Mouse (Mus musculus) E14TG2a.4 (cell line): ENCODE data around the gene Kat14.
A peak's percentile ranks its signal among the peaks of the same experiment; 100 is the strongest.

ENCODE experiments used
- H3K27me3 ChIP-seq: 2 replicates; pipeline ENCODE4 v1.6.1; 2014; ENCODE audit warnings: low read length, control low read depth; ENCODE audit not compliant: insufficient read depth
- H3K36me3 ChIP-seq: 2 replicates; pipeline ENCODE4 v1.6.1; 2014; ENCODE audit warnings: low read length, control low read depth; ENCODE audit not compliant: insufficient read depth
- H3K4me1 ChIP-seq: replicated peaks from 2 replicates; pipeline ENCODE4 v1.6.1; 2014; ENCODE audit warnings: low read depth, low read length, control low read depth
- H3K4me3 ChIP-seq: replicated peaks from 2 replicates; pipeline ENCODE4 v1.5.1; 2014; ENCODE audit warnings: mild to moderate bottlenecking, low read length
- H3K9me3 ChIP-seq: 2 replicates; pipeline ENCODE4 v1.6.1; 2014; ENCODE audit warnings: low read length, control low read depth
- CTCF ChIP-seq: conservative IDR thresholded peaks from 2 replicates; pipeline ENCODE4 v1.5.1; 2014; ENCODE audit warnings: low read length
- NANOG ChIP-seq: IDR thresholded peaks from 2 replicates; pipeline ENCODE4 v1.6.1; 2014; ENCODE audit warnings: borderline replicate concordance, low read length, mixed read lengths
- POU5F1 ChIP-seq: IDR thresholded peaks from 2 replicates; pipeline ENCODE4 v1.6.1; 2014; ENCODE audit warnings: low read length, borderline replicate concordance

Kat14 gene

DNA sequence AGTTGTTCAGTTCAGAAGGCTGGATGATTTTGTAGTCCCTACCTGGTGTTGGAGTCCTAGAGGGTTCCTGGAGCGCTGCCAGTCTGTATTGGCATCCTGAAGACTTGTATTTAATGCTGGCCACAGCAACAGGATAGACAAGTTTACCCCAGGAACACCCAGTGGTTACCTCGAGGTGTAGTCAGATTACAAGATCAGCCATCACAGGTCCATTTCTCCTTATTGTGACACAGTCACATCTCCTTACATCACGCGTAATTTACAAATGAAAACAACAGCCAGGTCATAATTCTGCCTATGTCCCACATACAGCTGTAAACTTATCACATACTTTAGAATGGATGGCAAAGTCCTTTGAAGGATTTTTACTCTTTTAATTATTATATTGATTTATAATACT, 40.3 kb downstream of the Kat14 start:
- Histone ChIP-seq H3K4me1 (peaks cover 34% of the 10 kb centered on the region), H3K9me3 (no peaks in the 10 kb centered on the region), H3K4me3 (no peak overlapping the region), H3K27me3 (no peaks in the 10 kb centered on the region), H3K36me3 (peaks cover 57% of the 10 kb centered on the region)
- TF ChIP-seq CTCF = no peak
- TF ChIP-seq NANOG = no peak
- no peak for TF ChIP-seq POU5F1

DNA sequence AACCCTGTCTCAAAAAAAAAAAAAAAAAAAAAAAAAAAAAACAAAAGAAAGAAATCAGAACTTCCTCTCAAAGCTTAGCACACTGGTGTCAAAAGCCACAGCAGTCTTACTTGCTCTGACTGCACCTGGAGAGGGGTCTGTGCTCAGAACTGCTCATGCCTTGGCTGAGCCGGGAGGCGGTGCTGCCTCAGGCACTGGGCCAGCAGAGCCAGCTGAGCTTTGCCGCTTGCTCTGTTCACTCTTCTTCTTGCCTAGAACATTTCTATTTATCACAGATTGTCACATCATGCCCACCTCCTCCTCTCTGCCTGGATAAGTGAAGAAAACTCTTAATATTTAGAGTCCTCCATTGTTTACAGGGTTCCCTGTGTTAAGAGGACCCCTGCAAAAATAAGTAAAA, 41.8 kb downstream of the Kat14 start:
- H3K9me3 ChIP-seq = no peaks in the 10 kb centered on the region
- TF ChIP-seq NANOG (no peak), POU5F1 (no peak), CTCF (no peak)
- peaks cover 43% of the 10 kb centered on the region for H3K36me3 ChIP-seq
- H3K27me3 ChIP-seq = no peaks in the 10 kb centered on the region
- no peak overlapping the region for H3K4me3 ChIP-seq
- peaks cover 27% of the 10 kb centered on the region for H3K4me1 ChIP-seq

DNA sequence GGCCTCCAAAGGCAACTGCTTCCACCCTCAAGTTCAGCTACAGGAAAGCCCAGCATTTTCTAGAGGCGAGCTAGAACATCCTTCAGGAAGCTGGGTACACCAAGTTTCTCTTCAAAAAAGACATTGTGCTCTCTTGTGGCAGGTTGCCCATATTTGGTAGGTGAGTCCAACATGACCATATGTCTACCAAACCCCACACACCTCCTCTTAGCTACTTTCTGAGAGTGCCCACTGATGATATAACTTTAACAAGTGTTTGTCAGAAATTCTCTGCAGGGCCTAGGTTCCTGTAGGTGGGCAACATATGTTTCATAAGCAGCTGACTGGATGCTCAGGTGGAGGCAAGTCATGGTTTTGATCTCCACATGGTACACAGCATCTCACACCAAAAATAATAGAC, 45.9 kb downstream of the Kat14 start:
- H3K36me3 ChIP-seq = peaks cover 7% of the 10 kb centered on the region
- no peaks in the 10 kb centered on the region for H3K27me3 ChIP-seq
- no peak overlapping the region for H3K4me3 ChIP-seq
- H3K9me3 ChIP-seq = no peaks in the 10 kb centered on the region
- TF ChIP-seq NANOG = no peak
- TF ChIP-seq POU5F1 = no peak
- TF ChIP-seq CTCF = no peak
- peaks cover 51% of the 10 kb centered on the region for H3K4me1 ChIP-seq

DNA sequence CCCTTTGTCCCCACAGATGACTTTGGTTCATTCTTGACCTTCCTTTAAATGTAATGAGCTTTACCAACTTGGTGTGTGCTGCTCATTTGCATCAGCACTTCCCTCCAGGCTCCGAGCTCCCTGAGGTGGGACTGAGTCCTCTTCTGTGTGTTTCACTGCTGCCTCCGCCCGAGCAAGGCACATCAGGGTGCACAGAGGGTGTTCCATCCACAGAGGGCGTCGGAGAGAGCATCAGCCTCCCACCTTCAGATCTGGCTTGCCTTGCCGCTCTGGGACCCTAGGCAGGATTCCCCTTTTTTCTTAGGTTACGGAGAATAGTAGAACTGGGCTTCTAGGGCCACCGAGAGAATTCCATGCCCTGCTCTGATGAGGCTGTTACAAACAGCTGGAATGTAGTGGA, 48.1 kb downstream of the Kat14 start:
- peaks cover 41% of the 10 kb centered on the region for H3K4me1 ChIP-seq
- 0 out of 2 replicates have a peak, but pooled peaks have one; percentile 9 for TF ChIP-seq CTCF
- TF ChIP-seq POU5F1 = no peak

DNA sequence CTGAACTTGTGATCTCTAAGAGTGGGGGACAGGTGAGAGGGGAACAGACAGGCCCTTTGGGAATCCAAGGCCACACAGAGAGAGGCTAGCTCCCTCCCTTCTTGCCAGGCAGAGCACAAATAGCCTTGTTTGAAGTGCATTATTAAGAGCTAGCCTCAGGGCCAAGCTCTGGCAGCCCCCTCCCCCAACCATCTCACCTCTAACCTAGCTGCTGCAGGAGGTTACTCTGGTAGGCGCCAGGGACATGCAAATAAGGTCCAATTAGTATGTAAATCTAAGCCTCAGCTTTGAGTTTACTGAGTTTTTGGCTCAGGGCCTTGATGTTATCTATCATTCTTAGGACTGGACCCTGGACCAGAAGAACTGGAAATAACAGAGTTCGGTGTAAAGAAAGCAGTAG, 49.3 kb downstream of the Kat14 start:
- H3K4me3 ChIP-seq = no peak overlapping the region
- no peaks in the 10 kb centered on the region for H3K36me3 ChIP-seq
- 0 out of 2 replicates have a peak, but pooled peaks cover under 1% of the 10 kb centered on the region for H3K9me3 ChIP-seq
- no peaks in the 10 kb centered on the region for H3K27me3 ChIP-seq
- H3K4me1 ChIP-seq = peaks cover 32% of the 10 kb centered on the region
- TF ChIP-seq NANOG (no peak), CTCF (no peak), POU5F1 (no peak)

More for the DNA sequence above, 48.1 kb downstream of the Kat14 start:
- no peaks in the 10 kb centered on the region for H3K36me3 ChIP-seq
- H3K9me3 ChIP-seq = no peaks in the 10 kb centered on the region
- H3K4me3 ChIP-seq = no peak overlapping the region; the same call in 1 of the 2 replicates
- no peaks in the 10 kb centered on the region for H3K27me3 ChIP-seq

DNA sequence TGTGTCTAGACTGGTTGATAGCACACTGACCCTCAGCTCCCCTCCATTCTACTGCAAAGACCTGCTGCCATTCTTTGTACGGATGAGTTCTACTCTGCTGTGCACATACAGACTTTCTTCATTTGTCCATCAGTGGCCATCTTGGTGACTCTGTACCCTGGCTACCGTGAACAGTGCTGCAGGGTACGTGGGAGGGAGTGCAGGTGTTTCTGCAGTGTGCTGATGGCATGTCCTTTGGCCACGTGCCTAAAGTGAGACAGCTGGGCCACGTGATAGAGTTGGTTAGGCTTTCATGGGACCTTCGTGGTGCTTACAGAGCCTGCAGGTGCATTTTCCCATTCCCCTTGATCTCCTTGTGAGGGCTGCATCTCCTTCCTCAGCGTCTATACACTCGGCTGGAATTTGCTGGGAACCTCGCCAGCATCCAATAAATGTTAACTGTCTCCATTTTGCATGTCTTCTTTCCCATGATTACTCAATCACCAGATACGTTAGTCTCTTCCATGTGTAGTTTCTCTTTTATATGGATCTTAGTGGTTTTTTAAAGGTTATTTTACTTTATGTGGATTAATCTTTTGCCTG, 53.4 kb downstream of the Kat14 start:
- Histone ChIP-seq H3K9me3 (0 out of 2 replicates have a peak, but pooled peaks cover 5% of the 10 kb centered on the region), H3K4me3 (no peak overlapping the region), H3K27me3 (no peaks in the 10 kb centered on the region), H3K4me1 (peaks cover 15% of the 10 kb centered on the region), H3K36me3 (no peaks in the 10 kb centered on the region)
- no peak for TF ChIP-seq NANOG
- no peak for TF ChIP-seq CTCF
- no peak for TF ChIP-seq POU5F1

DNA sequence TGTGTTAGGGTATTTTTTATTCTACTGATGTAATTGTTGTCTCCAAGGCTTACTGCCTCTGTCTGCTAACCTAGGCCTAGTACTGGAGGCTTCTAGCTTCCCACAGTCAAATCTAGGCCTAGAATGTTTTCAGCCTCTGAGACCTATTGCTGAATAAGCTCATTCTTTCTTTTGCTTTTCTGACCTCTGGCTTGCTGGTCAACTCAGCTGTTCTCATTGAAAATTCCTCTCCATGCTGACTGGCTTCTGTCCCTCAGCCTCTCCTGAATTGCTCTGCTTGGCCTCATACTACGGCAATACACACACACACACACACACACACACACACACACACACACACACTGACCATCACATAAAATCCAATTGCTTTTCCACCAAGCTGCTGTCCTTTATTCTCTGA, 57.0 kb downstream of the Kat14 start:
- H3K27me3 ChIP-seq = no peaks in the 10 kb centered on the region
- H3K36me3 ChIP-seq = no peaks in the 10 kb centered on the region
- H3K4me3 ChIP-seq = no peak overlapping the region
- TF ChIP-seq POU5F1 (no peak), NANOG (no peak), CTCF (no peak)
- peaks cover 8% of the 10 kb centered on the region; the same call in 1 of the 2 replicates for H3K4me1 ChIP-seq
- 0 out of 2 replicates have a peak, but pooled peaks cover 5% of the 10 kb centered on the region for H3K9me3 ChIP-seq

DNA sequence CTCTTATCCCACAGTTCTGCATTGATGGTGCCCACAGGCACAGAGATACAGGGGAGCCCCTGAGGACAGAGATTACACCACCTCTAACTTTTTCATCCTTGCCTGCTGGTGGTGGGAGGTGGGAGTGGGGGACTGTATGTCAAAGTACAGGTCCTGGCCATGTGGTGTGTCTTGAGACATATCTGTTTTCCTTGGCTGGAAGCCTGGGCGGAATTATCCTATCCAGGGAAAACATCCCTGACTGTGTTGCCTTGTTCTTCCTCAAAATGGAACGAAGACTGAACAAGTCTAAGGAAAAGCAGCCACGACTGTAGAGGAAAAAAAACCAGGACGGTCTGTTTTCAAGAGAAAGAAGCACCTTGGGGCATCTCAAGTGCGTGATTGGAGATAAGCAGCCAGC, 59.1 kb downstream of the Kat14 start:
- 0 out of 2 replicates have a peak, but pooled peaks cover 5% of the 10 kb centered on the region for H3K9me3 ChIP-seq
- no peak overlapping the region for H3K4me3 ChIP-seq
- no peaks in the 10 kb centered on the region for H3K27me3 ChIP-seq
- TF ChIP-seq POU5F1 (no peak), CTCF (no peak), NANOG (no peak)
- H3K4me1 ChIP-seq = peaks cover 8% of the 10 kb centered on the region; the same call in 1 of the 2 replicates
- no peaks in the 10 kb centered on the region for H3K36me3 ChIP-seq

DNA sequence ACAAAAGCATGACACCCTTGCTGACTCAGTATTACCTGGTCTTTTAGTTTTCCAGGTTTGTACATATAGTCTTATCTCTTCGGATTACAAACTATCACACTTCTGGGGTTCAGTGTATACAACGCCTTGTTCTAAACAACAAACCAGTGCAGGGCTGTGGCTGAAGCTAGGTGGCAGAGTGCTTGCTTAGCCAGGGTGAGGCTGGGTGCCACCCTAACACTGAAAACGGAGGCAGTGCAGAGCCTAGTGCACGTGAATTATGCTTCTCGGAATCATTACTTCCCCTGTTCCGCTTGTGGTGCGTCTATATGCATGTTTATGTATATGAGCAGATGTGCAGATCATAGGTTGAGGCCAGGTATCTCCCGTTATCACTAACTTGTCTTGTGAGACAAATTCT, 59.9 kb downstream of the Kat14 start:
- Histone ChIP-seq H3K4me3 (no peak overlapping the region), H3K27me3 (no peaks in the 10 kb centered on the region), H3K36me3 (no peaks in the 10 kb centered on the region), H3K9me3 (no peaks in the 10 kb centered on the region), H3K4me1 (peaks cover 8% of the 10 kb centered on the region; the same call in 1 of the 2 replicates)
- TF ChIP-seq NANOG (no peak), CTCF (no peak), POU5F1 (no peak)
